Mouse (Mus musculus) forebrain, embryonic 11.5 days (tissue): ENCODE results near the gene Bdh2. TPM values are rescaled to one million over a fixed set of nuclear protein-coding genes. Genes with fewer than 3 reads are reported as not detected.

Experiments
- ATAC-seq: fragments of 200-750 bp; cut with Nextera tagmentation; replicated peaks from 2 replicates; pipeline ENCODE4 v1.8.0; 2017; ENCODE audit warnings: moderate TSS enrichment; ENCODE audit not compliant: low FRiP score
- DNase-seq: peaks from one replicate; pipeline ENCODE4 v3.0.0-alpha.2; 2017; ENCODE audit warnings: low spot score
- H3K27ac ChIP-seq: fragments of 300-500 bp; sonication (generic); 2 replicates; pipeline ENCODE4 v1.5.1; 2014; ENCODE audit warnings: low read depth, low read length
- H3K27me3 ChIP-seq: fragments of 300-500 bp; sonication (generic); 2 replicates; pipeline ENCODE4 v1.6.1; 2014; ENCODE audit warnings: mild to moderate bottlenecking, low read length, mixed read lengths; ENCODE audit not compliant: control insufficient read depth, insufficient read depth
- H3K36me3 ChIP-seq: fragments of 300-500 bp; sonication (generic); 2 replicates; pipeline ENCODE4 v1.6.1; 2014; ENCODE audit warnings: mild to moderate bottlenecking, low read length, moderate library complexity, mixed read lengths; ENCODE audit not compliant: control insufficient read depth, insufficient read depth
- H3K4me1 ChIP-seq: fragments of 300-500 bp; sonication (generic); replicated peaks from 2 replicates; pipeline ENCODE4 v1.6.1; 2014; ENCODE audit warnings: low read length, mixed read lengths; ENCODE audit not compliant: control insufficient read depth, insufficient read depth
- H3K4me2 ChIP-seq: fragments of 300-500 bp; sonication (generic); 2 replicates; pipeline ENCODE4 v1.6.1; 2014; ENCODE audit warnings: low read depth, mild to moderate bottlenecking, low read length, moderate library complexity, mixed read lengths; ENCODE audit not compliant: severe bottlenecking
- H3K4me3 ChIP-seq: fragments of 300-500 bp; sonication (generic); 2 replicates; pipeline ENCODE4 v1.5.1; 2014; ENCODE audit warnings: low read depth, low read length
- H3K9ac ChIP-seq: fragments of 300-500 bp; sonication (generic); 2 replicates; pipeline ENCODE4 v1.6.1; 2014; ENCODE audit warnings: low read length
- H3K9me3 ChIP-seq: fragments of 300-500 bp; sonication (generic); 2 replicates; pipeline ENCODE4 v1.6.1; 2016; ENCODE audit warnings: low read length, mixed read lengths; ENCODE audit not compliant: control insufficient read depth
- WGBS: fragments of 180-500 bp; shearing (Covaris S2); extraction: QIAGEN DNeasy Blood & Tissue Kit; methylation state at CpG from one replicate; pipeline ENCODE4 v1.1.7; 2014; 5-methylcytosine and 5-hydroxymethylcytosine counted together
- polyA plus RNA-seq: library from polyadenylated mRNA; unstranded; fragments of >200 nt; fragmentation: Nextera tagmentation; extraction: Ambion mirVana; gene quantifications from 2 replicates; pipeline ENCODE4 v1.2.1, GENCODE M21; 2014

Bdh2 gene
- polyA plus RNA-seq, 1 experiment from 2014 or later = 5.4 TPM

DNA sequence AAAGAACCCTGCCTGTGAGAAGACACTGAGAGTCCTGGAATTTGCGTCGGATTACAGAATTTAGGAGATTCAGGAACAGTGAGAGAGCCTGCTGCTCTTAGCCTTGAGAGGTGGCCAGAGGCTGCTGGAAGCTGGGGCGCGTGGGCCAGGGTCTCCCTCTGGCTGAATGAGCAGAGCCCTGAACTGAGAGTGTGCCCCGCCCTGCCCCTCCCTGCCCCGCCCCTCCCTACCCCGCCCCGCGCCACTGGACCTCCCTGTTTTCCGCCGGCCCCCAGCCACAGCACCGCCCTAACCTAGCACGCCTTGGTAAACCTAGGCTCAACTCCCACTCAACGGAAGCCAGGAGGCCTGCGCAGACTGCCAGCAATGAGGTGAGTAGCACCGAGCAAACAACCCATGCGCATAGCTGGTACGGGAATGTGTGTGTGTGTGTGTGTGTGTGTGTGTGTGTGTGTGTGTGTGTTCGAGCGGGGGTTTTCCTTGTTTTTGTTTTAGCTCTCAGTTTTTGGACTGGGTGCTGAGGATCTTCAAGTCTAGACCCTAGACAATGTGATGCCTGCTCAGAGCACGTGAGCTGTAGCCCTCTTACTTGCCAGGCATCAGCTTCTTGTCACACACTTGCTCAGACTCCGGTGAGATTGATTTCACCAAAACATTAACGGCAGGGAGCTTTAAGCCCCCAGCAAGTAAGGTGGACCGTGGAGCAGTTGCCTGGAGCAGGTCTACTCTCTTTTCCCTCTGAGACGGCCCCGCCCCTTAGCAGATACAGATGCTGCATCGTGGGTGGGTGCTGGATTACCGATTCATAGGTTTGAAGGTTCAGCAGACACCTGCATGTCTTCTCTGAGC is 26.6 kb downstream of the Bdh2 start, which contains the start of gene Slc9b2:
Gene Slc9b2 (plus strand): TSS at position 290 of the 849 bp plus-strand sequence.
- H3K9ac ChIP-seq = peak within 1 kb of the TSS; percentile 41
- peak; percentile 75 for DNase-seq
- H3K27me3 ChIP-seq = no peaks in the 10 kb centered on the region
- H3K27ac ChIP-seq = no peak within 1 kb of the TSS
- WGBS = 12% methylated on average over 20 of the region's 28 CpGs
- ATAC-seq = peak; percentile 77
- H3K4me1 ChIP-seq = peaks cover 16% of the 10 kb centered on the region
- peak within 1 kb of the TSS; percentile 23 for H3K4me3 ChIP-seq
- H3K4me2 ChIP-seq = peak within 1 kb of the TSS; percentile 49
- no peaks in the 10 kb centered on the region for H3K36me3 ChIP-seq
- no peaks in the 10 kb centered on the region for H3K9me3 ChIP-seq

DNA sequence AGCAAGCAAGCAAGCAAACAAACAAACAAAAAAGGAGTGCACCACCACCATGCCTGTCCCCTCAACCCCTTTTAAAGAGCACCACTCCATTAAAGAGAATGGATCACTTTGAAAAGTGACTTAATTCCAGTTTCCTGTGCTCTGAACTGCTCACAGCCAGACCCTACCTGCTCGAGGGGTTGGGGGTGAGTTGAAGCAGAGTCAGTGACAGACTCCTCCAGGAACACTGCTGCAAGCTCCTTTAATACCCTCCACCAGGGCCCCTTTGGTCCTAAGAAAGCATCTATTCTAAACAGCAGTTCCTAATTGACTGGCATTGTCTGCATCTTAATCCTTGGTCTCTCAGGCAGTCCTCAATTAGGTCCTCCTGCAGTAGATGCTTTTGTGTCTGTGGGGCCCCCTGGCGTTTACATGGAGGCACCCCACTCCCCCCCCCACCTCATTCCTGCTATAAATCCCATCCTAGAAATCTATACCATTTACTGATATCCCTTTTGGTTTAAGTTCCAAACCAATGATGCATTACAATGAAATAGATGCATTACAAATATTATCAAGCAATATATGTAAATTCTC is 32.0 kb downstream of the Bdh2 start:
- Histone ChIP-seq H3K4me2 (no peak overlapping the region), H3K4me1 (peaks cover 3% of the 10 kb centered on the region; the same call in 1 of the 2 replicates), H3K27me3 (no peaks in the 10 kb centered on the region), H3K4me3 (no peak overlapping the region), H3K9ac (no peak overlapping the region), H3K27ac (no peak overlapping the region), H3K9me3 (peaks cover 3% of the 10 kb centered on the region; the same call in 1 of the 2 replicates), H3K36me3 (no peaks in the 10 kb centered on the region)
- ATAC-seq (peak; percentile 72), DNase-seq (peak; percentile 57)
- 7% methylated on average over 2 of the region's 2 CpGs for WGBS

DNA sequence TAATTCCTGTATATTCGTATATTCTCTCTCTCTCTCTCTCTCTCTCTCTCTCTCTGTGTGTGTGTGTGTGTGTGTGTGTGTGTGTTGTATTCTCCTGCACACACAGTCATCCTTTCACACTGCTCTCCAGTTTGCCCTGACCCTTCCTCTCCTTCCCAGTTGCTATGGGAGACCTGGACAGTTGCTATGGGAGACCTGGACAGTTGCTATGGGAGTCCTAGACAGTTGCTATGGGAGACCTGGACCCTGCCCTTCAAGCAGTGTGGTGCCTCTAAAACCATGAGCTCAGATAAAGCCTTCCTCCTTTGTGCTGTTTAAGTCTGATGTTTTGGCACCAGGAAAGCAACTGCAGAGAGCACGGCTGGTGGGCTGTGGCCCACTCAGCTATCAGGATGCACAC is 32.7 kb downstream of the Bdh2 start:
- H3K9ac ChIP-seq = no peak overlapping the region
- 54% methylated on average over 2 of the region's 2 CpGs for WGBS
- H3K4me3 ChIP-seq = no peak overlapping the region
- peaks cover 3% of the 10 kb centered on the region; the same call in 1 of the 2 replicates for H3K4me1 ChIP-seq
- ATAC-seq (peak; percentile 80), DNase-seq (no peak)
- no peaks in the 10 kb centered on the region for H3K36me3 ChIP-seq
- no peaks in the 10 kb centered on the region for H3K27me3 ChIP-seq
- H3K9me3 ChIP-seq = peaks cover 3% of the 10 kb centered on the region; the same call in 1 of the 2 replicates
- no peak overlapping the region for H3K27ac ChIP-seq
- H3K4me2 ChIP-seq = no peak overlapping the region

DNA sequence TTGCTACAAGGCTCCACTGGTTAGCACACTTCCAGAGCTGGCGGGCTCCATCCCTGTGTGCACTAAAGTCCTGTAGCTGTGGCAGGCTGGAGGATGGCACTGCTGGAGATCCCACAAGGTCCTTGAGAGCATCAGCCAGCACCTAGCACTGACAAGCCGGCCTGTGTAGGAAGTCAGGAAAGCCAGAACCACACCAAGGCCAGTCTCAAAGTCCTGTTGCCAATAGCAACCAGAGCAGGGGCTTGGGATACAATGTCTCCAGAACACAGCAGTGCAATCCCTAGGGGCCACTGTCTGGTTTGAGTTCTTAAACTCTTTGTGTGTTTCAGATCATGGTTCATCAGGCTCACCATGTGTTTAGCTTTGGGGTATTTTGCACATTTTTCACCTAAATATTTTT is 33.8 kb downstream of the Bdh2 start:
- no peak for DNase-seq
- Histone ChIP-seq H3K27me3 (no peaks in the 10 kb centered on the region), H3K9ac (no peak overlapping the region), H3K27ac (no peak overlapping the region), H3K4me1 (peaks cover 3% of the 10 kb centered on the region; the same call in 1 of the 2 replicates), H3K4me3 (no peak overlapping the region), H3K36me3 (no peaks in the 10 kb centered on the region), H3K4me2 (no peak overlapping the region), H3K9me3 (peaks cover 3% of the 10 kb centered on the region; the same call in 1 of the 2 replicates)
- no peak for ATAC-seq
- 59% methylated on average over 2 of the region's 2 CpGs for WGBS

DNA sequence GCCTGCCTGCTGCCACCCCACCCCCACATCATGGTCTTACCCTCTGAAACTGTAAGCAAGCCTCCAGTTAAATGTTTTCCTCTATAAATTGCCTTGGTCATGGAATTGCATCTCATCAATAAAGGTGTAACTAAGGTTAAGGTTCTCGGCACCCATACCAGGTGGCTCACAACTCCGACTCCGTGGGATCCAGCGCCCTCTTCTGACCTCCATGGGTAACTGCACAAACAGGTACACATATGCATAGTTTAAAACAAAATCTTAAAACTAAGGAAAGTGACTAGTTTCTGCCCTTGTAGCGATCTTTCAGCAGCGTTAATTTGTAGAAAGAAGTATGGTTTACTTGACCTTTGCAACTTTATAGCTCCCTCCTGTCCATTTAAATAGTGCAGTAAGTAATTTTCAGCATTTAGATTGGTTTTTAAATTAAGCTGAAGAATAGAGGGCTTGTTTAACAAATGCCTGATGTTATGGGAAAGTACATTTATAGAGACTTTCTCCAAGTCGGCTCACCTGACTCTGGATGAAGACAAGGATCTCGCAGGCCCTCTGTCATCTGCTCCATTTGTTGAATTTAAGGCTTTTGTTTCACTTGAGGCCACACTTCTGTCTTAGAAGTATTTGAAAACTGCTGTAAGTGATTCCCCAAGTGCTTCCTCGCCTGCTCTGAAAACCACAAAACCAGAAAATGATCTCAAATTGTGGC is 34.9 kb downstream of the Bdh2 start:
- Histone ChIP-seq H3K4me3 (no peak overlapping the region), H3K4me2 (no peak overlapping the region), H3K27ac (no peak overlapping the region), H3K9ac (no peak overlapping the region), H3K27me3 (no peaks in the 10 kb centered on the region), H3K36me3 (no peaks in the 10 kb centered on the region), H3K9me3 (peaks cover 3% of the 10 kb centered on the region; the same call in 1 of the 2 replicates), H3K4me1 (peaks cover 3% of the 10 kb centered on the region; the same call in 1 of the 2 replicates)
- DNase-seq (no peak), ATAC-seq (no peak)
- 93% methylated on average over 9 of the region's 9 CpGs for WGBS

DNA sequence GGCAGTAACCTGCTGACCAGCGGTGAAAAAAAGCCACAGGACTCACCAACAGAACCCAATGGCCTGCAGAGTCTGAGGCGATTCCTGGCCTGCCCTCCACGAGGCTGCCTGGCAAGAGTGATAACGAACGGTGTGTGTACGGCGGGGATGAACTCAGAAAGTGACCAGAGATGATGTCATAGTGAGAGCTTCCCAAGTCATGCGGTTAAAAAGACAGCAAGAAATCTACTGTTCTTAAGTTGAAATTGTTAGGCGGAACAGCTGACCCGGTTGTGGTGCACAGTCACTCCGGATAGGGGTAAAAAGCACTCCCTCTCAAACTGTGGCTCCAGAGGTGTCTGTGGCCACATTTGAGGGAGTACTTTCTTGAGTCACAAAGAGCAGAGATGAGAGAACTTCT is 37.3 kb downstream of the Bdh2 start:
- DNase-seq = no peak
- Histone ChIP-seq H3K4me3 (no peak overlapping the region), H3K9me3 (peaks cover 3% of the 10 kb centered on the region; the same call in 1 of the 2 replicates), H3K27me3 (no peaks in the 10 kb centered on the region), H3K36me3 (no peaks in the 10 kb centered on the region), H3K27ac (no peak overlapping the region), H3K4me1 (no peaks in the 10 kb centered on the region; the same call in 1 of the 2 replicates), H3K9ac (no peak overlapping the region), H3K4me2 (no peak overlapping the region)
- 89% methylated on average over 11 of the region's 11 CpGs for WGBS
- ATAC-seq = no peak

DNA sequence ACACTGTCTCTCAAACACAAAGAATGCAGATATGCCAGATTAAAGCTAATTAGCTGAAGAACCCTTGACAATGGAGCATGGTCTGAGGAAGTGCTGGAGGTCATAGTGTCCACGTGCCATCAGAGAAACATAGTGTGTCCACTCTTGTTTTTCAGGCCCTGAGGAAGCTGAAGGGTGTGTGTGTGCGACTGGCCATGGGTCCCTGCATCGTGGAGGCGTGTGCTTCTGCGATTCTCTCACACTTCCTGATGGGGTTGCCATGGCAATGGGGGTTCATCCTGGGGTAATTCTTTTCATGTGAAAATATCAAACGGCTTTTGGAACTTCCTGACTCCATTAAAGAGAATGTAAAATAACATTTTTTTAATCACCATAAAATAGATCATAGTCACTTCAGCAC is 43.3 kb downstream of the Bdh2 start:
- WGBS = 64% methylated on average over 6 of the region's 6 CpGs
- H3K27ac ChIP-seq = no peak overlapping the region
- ATAC-seq (no peak), DNase-seq (no peak)
- H3K4me1 ChIP-seq = no peaks in the 10 kb centered on the region
- H3K4me3 ChIP-seq = no peak overlapping the region
- no peaks in the 10 kb centered on the region for H3K9me3 ChIP-seq
- no peaks in the 10 kb centered on the region for H3K36me3 ChIP-seq
- no peak overlapping the region for H3K4me2 ChIP-seq
- H3K27me3 ChIP-seq = no peaks in the 10 kb centered on the region
- H3K9ac ChIP-seq = no peak overlapping the region

DNA sequence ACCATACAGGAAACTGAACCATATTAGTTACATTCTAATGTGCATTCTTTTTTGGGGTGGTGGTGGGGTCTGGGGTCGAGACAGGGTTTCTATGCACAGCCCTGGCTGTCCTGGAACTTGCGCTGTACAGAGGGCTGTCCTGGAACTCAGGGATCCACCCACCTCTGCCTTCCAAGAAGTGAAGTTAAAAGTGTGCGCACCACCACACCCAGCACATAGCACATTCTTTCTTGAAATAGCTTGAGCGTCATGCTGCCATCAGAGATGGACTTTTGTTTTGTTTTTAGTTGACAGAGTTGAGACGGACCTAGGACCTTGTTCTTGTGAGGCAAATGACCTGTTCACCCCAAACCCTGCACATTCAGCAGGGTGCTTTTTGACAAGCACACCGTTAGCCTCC is 46.2 kb downstream of the Bdh2 start:
- Histone ChIP-seq H3K9me3 (no peaks in the 10 kb centered on the region), H3K27ac (no peak overlapping the region), H3K36me3 (no peaks in the 10 kb centered on the region), H3K27me3 (no peaks in the 10 kb centered on the region), H3K9ac (no peak overlapping the region), H3K4me2 (no peak overlapping the region), H3K4me3 (no peak overlapping the region), H3K4me1 (no peaks in the 10 kb centered on the region)
- WGBS = 81% methylated on average over 6 of the region's 6 CpGs
- DNase-seq (no peak), ATAC-seq (no peak)
